Mouse (Mus musculus) neural tube, embryonic 15.5 days (tissue): ENCODE data around the gene Ncoa4. TPM values are rescaled to one million over a fixed set of nuclear protein-coding genes. Genes with fewer than 3 reads are reported as not detected.
A peak's percentile ranks its signal among the peaks of the same experiment; 100 is the strongest.

Experiments used
- ATAC-seq: fragments of 200-750 bp; cut with Nextera tagmentation; 2 replicates; pipeline ENCODE4 v1.8.0; 2017; ENCODE audit warnings: mild to moderate bottlenecking, moderate TSS enrichment, moderate library complexity; ENCODE audit not compliant: low FRiP score
- H3K27ac ChIP-seq: fragments of 300-500 bp; sonication (generic); replicated peaks from 2 replicates; pipeline ENCODE4 v1.5.1; 2015; ENCODE audit warnings: mild to moderate bottlenecking, inconsistent platforms
- H3K27me3 ChIP-seq: fragments of 300-500 bp; sonication (generic); replicated peaks from 2 replicates; pipeline ENCODE4 v1.6.1; 2015; ENCODE audit warnings: inconsistent platforms
- H3K36me3 ChIP-seq: fragments of 300-500 bp; sonication (generic); 2 replicates; pipeline ENCODE4 v1.6.1; 2015; ENCODE audit warnings: inconsistent platforms
- H3K4me1 ChIP-seq: fragments of 300-500 bp; sonication (generic); 2 replicates; pipeline ENCODE4 v1.6.1; 2015; ENCODE audit warnings: inconsistent platforms
- H3K4me2 ChIP-seq: fragments of 300-500 bp; sonication (generic); 2 replicates; pipeline ENCODE4 v1.6.1; 2015; ENCODE audit warnings: inconsistent platforms, mild to moderate bottlenecking, moderate library complexity
- H3K4me3 ChIP-seq: fragments of 300-500 bp; sonication (generic); replicated peaks from 2 replicates; pipeline ENCODE4 v1.5.1; 2015; ENCODE audit warnings: mild to moderate bottlenecking, inconsistent platforms
- H3K9ac ChIP-seq: fragments of 300-500 bp; sonication (generic); replicated peaks from 2 replicates; pipeline ENCODE4 v1.6.1; 2015; ENCODE audit warnings: mild to moderate bottlenecking, inconsistent platforms
- H3K9me3 ChIP-seq: fragments of 300-500 bp; sonication (generic); replicated peaks from 2 replicates; pipeline ENCODE4 v1.6.1; 2016; ENCODE audit warnings: inconsistent platforms
- WGBS: fragments of 180-500 bp; shearing (Covaris S2); methylation state at CpG from one replicate; pipeline ENCODE4 v1.1.7; 2015; ENCODE audit warnings: mixed read lengths; 5-methylcytosine and 5-hydroxymethylcytosine counted together
- polyA plus RNA-seq: library from polyadenylated mRNA; unstranded; fragments of >200 nt; fragmentation: Nextera tagmentation; extraction: Ambion mirVana; gene quantifications from 2 replicates; pipeline ENCODE4 v1.2.1, GENCODE M21; 2015

Ncoa4 gene
- polyA plus RNA-seq, 1 experiment from 2014 or later, result 97.9 TPM

DNA sequence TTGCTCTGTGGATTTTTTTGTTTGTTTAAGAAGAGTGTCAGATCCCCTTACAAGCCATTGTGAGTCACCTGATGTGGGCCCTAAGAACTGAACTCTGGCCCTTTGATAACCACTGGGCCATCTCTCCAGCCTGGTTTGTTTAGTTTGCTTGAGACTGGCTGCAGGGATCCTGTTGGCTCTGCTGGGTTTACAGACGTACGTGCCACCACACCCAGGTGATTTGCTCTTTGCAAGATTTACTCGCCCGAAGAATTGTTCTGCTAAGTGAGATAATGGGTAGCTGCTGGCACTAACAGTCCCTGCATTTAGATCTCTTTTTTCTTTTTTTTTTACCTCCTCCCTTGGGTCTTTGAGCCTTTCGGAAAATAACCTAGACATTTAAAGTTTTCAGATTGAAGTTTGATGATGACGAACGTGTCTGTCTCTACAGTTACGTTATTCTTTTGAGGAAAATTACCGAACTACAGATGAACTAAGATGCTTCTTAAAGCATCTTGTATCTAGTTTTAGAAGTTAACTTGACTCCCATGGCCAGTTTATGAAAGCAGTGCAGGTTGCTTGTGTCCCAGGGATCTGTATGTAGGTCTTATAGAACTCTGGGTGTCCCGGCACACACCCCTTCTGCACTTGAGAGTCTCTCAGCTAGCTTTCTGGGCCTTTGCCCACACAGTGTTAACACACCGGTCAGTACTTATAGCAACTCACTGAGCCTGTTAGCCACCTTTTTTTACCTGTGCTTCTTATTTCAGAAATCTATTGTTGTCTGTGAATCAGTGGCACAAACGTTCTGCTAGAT lies 1.6 kb downstream of the Ncoa4 start:
- Histone ChIP-seq H3K27ac (no peak overlapping the region), H3K4me2 (peak overlapping the region; percentile 92), H3K9ac (peak overlapping the region; percentile 97; the same call in 1 of the 2 replicates), H3K4me3 (peak overlapping the region; percentile 94), H3K9me3 (no peaks in the 10 kb centered on the region), H3K36me3 (no peaks in the 10 kb centered on the region), H3K27me3 (no peaks in the 10 kb centered on the region), H3K4me1 (peaks cover 44% of the 10 kb centered on the region)
- WGBS, result 90% methylated on average over 12 of the region's 12 CpGs
- ATAC-seq, result no peak

DNA sequence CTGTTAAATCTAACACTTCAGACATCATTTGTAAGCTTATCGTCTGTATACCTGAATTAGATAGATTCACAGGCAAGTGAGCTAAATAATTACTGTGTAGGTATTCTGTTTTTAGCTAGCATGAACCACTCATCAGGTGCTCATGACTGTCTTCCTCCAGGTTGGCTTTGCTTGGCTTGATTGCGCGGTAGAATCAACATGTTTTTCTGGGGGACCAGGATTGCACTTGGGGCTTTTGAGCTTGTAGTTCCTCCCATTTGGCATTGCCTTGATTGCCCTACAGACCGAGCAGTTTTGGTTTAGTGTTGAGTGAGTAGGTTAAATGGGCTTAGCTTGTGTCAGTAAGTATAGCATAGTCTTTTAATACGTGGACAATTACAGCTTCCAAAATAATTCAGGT lies 2.6 kb downstream of the Ncoa4 start:
- H3K9me3 ChIP-seq, result no peaks in the 10 kb centered on the region

DNA sequence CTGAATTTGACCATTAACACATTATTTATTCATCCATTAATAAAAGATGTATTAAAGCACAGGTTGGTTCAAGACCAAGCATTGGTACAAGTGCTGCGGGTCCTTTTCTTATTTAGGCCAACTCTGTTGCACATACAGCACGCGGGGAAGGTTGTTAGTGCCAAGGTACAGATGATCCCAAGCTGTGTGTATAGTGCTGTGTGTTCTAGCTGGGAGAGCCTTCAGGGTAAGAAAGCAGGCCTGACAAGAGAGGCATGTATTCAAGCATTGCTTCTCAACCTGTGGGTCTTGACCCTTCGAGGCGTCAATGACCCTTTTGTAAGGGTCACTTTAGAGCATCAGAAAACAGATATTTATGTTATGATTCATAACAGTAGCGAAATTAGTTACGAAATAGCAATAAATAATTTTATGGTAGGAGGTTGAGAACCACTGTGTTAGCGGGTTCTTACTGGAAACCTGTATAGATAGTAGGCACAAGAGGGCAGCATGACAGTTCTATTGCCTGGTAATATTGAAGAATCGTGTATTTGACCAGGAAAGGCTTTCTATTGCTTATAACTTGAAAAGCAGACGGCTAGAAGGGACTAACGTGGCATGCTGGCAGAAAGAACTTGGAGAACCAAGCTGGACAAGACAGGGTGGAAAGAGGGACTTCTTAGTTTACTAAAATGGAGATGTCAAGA lies 3.7 kb downstream of the Ncoa4 start:
- WGBS, result 93% methylated on average over 11 of the region's 11 CpGs

More for the DNA sequence above, 2.6 kb downstream of the Ncoa4 start:
- ATAC-seq, result no peak
- Histone ChIP-seq H3K9ac (no peak overlapping the region), H3K4me2 (no peak overlapping the region), H3K36me3 (no peaks in the 10 kb centered on the region), H3K27ac (no peak overlapping the region), H3K27me3 (no peaks in the 10 kb centered on the region), H3K4me1 (peaks cover 45% of the 10 kb centered on the region), H3K4me3 (no peak overlapping the region)
- WGBS, result 93% methylated on average over 5 of the region's 5 CpGs

DNA sequence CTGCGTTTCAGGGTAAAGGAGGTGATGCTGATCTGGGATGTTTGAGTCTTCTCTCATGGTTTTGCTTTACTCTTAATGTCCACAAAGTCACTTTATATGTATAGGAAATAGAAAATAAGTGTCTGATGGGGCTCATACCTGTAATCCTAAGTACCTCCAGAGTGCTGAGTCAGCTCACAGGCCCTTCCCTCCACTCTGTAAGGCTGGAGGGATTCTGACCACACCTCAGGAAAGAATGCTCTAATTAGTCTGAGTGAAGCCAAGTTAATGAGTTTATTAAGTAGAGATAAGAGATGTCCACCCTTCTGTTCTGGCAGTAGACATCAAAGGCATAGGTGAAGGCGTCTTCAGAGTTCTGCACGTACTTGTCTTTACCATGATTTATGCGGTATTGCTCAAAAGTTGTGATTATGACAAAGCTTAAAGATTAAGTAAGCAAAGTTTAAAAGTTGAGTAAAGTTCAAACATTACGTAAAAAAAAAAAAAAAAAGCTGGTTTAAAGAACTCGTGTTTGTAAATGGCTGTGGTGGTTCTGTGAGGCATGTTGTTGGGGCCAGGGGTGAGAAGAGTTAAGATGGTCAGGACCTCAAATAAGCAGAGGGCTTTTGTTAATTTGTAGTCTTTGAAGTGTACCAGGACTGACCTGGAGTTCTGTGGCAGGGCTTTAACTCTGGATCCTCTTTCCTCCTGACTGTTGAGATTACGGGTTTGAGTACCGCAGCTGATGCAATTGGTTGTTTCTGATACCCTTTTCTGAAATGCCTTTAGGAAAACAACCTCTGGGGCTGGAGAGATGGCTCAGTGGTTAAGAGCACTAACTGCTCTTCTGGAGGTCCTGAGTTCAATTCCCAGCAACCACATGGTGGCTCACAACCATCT lies 4.7 kb downstream of the Ncoa4 start:
- no peak overlapping the region for H3K4me3 ChIP-seq
- no peak overlapping the region for H3K9ac ChIP-seq
- no peak overlapping the region for H3K27ac ChIP-seq
- WGBS, result 83% methylated on average over 8 of the region's 8 CpGs
- H3K9me3 ChIP-seq, result no peaks in the 10 kb centered on the region
- H3K4me1 ChIP-seq, result peaks cover 39% of the 10 kb centered on the region
- H3K4me2 ChIP-seq, result no peak overlapping the region
- ATAC-seq, result no peak
- no peaks in the 10 kb centered on the region for H3K27me3 ChIP-seq
- H3K36me3 ChIP-seq, result no peaks in the 10 kb centered on the region

More for the DNA sequence above, 3.7 kb downstream of the Ncoa4 start:
- peaks cover 45% of the 10 kb centered on the region for H3K4me1 ChIP-seq
- no peak for ATAC-seq
- H3K27ac ChIP-seq, result no peak overlapping the region
- no peaks in the 10 kb centered on the region for H3K36me3 ChIP-seq
- H3K4me3 ChIP-seq, result no peak overlapping the region
- H3K9ac ChIP-seq, result no peak overlapping the region
- no peak overlapping the region for H3K4me2 ChIP-seq
- H3K9me3 ChIP-seq, result no peaks in the 10 kb centered on the region
- H3K27me3 ChIP-seq, result no peaks in the 10 kb centered on the region

DNA sequence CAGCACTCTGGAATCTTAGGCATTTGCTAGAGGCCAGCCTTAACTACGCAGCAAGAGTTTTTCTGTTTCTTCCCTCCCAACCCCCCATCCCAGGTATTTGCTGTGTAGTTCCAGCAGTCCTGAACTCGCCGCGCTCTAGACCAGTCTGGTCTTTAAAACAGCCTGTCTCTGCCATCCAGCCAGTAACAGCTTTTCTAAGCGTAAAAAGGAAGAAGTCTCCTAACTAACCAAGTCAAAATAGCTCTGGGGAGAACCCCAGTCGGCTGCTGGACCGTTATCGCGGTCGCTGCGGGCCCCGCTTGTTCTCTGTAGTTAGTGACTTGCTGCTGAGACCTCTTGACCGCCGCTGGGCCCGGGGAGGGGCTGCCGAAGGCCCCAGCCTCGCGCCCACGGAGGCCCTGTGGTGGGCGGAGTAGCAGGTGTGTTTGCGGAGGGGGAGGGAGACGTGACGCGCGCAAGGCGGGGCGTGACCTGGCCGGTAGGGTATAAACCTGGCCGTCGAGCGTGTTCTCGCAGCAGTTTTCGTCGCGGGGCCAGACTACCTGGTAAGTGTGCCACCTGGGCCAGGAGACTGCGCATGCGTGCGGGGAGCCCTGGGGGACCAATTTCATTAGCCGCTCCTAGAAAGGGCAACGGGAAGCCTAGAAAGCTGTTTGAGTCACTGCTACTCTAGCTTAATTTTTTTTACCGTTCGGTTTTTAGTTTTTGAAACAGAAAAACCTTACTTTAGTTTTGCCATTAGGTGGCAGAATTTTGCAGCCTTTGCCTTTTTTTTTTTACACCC lies 5.8 kb downstream of the Ncoa4 start:
- 1% methylated on average over 41 of the region's 42 CpGs for WGBS
- Histone ChIP-seq H3K9ac (peak overlapping the region; percentile 56), H3K27me3 (no peaks in the 10 kb centered on the region), H3K9me3 (no peaks in the 10 kb centered on the region), H3K36me3 (no peaks in the 10 kb centered on the region), H3K4me3 (peak overlapping the region; percentile 50), H3K27ac (peak overlapping the region; percentile 13; the same call in 1 of the 2 replicates), H3K4me2 (peak overlapping the region; percentile 98), H3K4me1 (peaks cover 37% of the 10 kb centered on the region)
- peak; percentile 61; the same call in 1 of the 2 replicates for ATAC-seq

DNA sequence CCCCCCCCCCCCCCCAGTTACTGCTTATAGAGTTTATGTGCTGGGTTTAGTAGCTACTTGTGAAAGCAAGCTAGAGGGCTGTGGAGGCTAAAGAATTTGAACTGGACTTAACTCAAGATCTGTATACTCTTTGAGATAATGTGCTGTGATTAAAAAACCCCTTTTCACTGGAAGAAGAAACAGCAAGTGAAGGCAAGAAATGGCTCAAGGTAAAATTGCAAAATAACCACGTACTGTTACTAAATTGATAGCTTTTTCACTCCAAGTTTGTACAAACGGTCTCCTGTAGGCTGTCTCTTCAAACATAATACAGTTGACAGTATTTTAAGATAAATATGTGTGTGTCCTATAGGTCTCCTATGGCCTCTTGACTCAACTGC lies 6.4 kb downstream of the Ncoa4 start:
- no peak for ATAC-seq
- Histone ChIP-seq H3K9ac (no peak overlapping the region), H3K4me3 (peak overlapping the region; percentile 50), H3K4me2 (peak overlapping the region; percentile 98), H3K36me3 (no peaks in the 10 kb centered on the region), H3K27ac (no peak overlapping the region), H3K9me3 (no peaks in the 10 kb centered on the region), H3K27me3 (no peaks in the 10 kb centered on the region), H3K4me1 (peaks cover 31% of the 10 kb centered on the region)
- WGBS, result 82% methylated on average over 2 of the region's 2 CpGs

DNA sequence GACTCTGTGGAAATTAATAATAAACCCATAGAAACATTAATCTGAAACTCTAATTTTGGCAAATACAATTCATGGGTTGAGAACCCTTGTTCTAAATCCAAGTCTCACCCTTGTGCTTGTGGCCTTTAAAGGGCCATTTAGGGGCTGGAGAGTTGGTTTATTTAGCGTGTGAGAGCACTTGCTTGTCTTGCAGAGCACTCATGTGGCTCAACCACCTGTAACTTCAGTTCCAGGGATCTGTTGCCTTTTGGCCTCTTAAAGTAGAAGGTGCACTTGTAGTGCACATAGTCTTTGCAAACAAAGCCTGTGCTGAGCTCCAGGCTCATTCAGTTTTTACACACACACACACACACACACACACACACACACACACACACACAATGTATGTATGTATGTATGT lies 7.2 kb downstream of the Ncoa4 start:
- H3K4me3 ChIP-seq, result no peak overlapping the region
- no peak overlapping the region for H3K27ac ChIP-seq
- H3K4me2 ChIP-seq, result no peak overlapping the region
- peaks cover 23% of the 10 kb centered on the region for H3K4me1 ChIP-seq
- H3K27me3 ChIP-seq, result no peaks in the 10 kb centered on the region
- WGBS, result 83% methylated on average over 1 of the region's 1 CpGs
- no peak overlapping the region for H3K9ac ChIP-seq
- H3K9me3 ChIP-seq, result no peaks in the 10 kb centered on the region
- H3K36me3 ChIP-seq, result no peaks in the 10 kb centered on the region
- no peak for ATAC-seq

DNA sequence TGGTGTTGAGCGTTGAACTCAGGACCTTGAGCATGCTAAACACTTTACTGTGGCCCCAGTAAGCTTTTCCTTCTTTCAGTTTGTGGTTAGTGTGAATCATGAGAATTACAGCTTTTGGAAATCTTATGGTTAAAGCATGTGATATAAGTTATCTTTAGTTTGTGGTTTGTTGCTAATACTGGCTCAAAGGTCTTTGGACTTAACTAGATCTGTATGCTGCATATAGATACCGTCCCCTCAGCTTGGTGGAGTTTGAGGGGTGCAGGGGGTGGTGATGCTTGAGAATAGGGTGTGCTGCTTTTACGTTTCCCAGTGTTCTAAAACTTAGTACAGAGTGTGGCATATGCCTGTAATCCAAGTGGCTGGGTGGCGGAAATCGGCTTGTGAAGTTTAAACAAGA lies 7.7 kb downstream of the Ncoa4 start:
- WGBS, result 92% methylated on average over 5 of the region's 5 CpGs
- peaks cover 18% of the 10 kb centered on the region for H3K4me1 ChIP-seq
- ATAC-seq, result no peak
- H3K27me3 ChIP-seq, result no peaks in the 10 kb centered on the region
- H3K9ac ChIP-seq, result no peak overlapping the region
- H3K9me3 ChIP-seq, result no peaks in the 10 kb centered on the region
- no peak overlapping the region for H3K4me3 ChIP-seq
- 0 out of 2 replicates have a peak, but pooled peaks cover 3% of the 10 kb centered on the region for H3K36me3 ChIP-seq
- no peak overlapping the region for H3K4me2 ChIP-seq
- no peak overlapping the region for H3K27ac ChIP-seq

DNA sequence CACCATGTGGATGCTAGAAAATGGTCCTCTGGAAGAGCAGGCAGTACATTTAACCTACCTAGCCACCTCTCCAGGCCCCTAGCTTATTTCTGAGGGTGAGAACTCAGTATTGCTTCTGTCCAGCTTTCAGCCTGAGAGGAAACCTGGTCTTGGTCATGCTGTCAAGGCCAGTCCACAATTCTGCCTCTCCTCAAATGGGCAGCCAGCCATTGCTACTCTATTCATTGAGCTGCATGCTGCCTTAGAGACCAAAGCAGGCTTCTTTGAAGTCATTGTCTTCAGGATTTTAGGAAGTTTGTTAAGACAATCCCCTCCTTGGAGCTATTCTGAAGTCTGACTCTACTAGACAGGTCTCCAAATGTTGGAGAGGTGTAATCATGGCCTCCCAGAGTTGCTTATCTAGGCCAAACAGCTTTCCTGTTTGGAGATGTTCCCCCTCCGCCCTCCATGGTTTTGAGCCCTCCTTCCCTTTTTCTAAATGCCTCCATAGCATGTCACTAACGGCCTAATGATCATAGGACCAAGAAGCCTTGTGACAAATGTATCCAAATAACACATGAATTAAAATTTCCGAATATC lies 9.1 kb downstream of the Ncoa4 start:
- Histone ChIP-seq H3K36me3 (peaks cover 15% of the 10 kb centered on the region), H3K9me3 (no peaks in the 10 kb centered on the region), H3K27ac (no peak overlapping the region), H3K4me3 (no peak overlapping the region), H3K9ac (no peak overlapping the region), H3K4me1 (peaks cover 16% of the 10 kb centered on the region), H3K27me3 (no peaks in the 10 kb centered on the region), H3K4me2 (no peak overlapping the region)
- no peak for ATAC-seq
- 82% methylated on average over 3 of the region's 3 CpGs for WGBS

DNA sequence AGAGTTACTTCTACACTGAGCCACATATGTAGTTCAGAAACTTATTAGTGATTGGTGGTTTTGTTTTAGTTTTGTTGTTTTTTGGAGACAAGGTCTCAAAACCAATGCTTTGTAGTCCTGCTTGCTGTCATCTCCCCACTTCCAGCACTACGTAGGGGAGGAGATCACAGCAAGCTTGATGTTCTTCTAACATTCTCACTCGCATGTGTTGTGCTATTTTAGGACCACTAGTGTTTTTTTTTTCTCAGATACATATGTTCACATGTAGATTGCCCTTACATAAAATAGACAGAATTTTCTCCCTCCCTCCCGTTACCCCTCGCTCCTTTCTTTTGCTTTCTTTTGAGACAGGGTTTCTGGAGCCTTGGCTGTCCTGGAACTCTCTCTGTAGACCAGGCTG lies 10.5 kb downstream of the Ncoa4 start:
- no peak overlapping the region for H3K4me3 ChIP-seq
- H3K4me1 ChIP-seq, result peaks cover 11% of the 10 kb centered on the region
- no peaks in the 10 kb centered on the region for H3K27me3 ChIP-seq
- H3K9me3 ChIP-seq, result no peaks in the 10 kb centered on the region
- no peak overlapping the region for H3K4me2 ChIP-seq
- no peak overlapping the region for H3K9ac ChIP-seq
- H3K27ac ChIP-seq, result no peak overlapping the region
- H3K36me3 ChIP-seq, result peaks cover 23% of the 10 kb centered on the region
- no peak for ATAC-seq
- WGBS, result 90% methylated on average over 4 of the region's 4 CpGs

DNA sequence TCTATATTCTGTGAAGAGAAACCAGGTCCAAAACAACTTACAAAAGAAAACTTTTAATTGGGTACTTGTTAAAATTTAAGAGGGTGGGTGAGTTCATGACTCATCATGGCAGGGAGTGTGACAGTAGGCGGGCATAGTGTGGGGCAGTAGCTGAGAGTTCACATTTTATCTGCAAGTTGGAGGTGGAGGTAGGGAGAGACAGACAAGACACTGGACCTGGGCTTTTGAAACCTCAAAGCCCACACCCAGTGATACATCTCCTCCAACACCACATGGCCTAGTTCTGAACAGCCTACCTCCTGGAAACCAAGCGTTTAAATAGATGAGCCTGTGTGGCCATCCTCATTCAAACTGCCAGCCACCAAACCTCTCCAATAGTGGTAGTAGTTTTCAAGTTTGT lies 15.6 kb downstream of the Ncoa4 start:
- H3K9ac ChIP-seq, result no peak overlapping the region
- H3K4me2 ChIP-seq, result no peak overlapping the region
- H3K27me3 ChIP-seq, result no peaks in the 10 kb centered on the region
- ATAC-seq, result no peak
- peaks cover 38% of the 10 kb centered on the region for H3K36me3 ChIP-seq
- no peaks in the 10 kb centered on the region for H3K9me3 ChIP-seq
- H3K4me3 ChIP-seq, result no peak overlapping the region
- H3K27ac ChIP-seq, result no peak overlapping the region
- WGBS, result 90% methylated on average over 2 of the region's 2 CpGs
- no peaks in the 10 kb centered on the region for H3K4me1 ChIP-seq
